Comparison of ENCODE assay signal across 32 mouse cellular contexts in genomic region chr2:68531099-68531498, GRCm38 (mm10). TPM values are rescaled to one million over a fixed set of nuclear protein-coding genes. Genes with fewer than 3 reads are reported as not detected.
DNase-seq lines count a peak whose midpoint lies in the region; ATAC-seq and TF ChIP-seq lines count a peak whose summit lies in the region.
"Had no signal": no experiment of that assay in that cellular context is flagged by ENCODE, and none has a peak within 500 bp of the region (broad histone marks: within the 10 kb centered on the region; RNA-seq: fewer than 3 reads in every experiment).

No protein-coding gene starts in this region.

- no peak overlapping the region for H3K4me2 ChIP-seq in forebrain, postnatal 0 days (ENCODE audit: low read depth)
- H3K4me2 ChIP-seq in forebrain, embryonic 12.5 days: no peak overlapping the region
- no peak overlapping the region for H3K4me2 ChIP-seq in lung, embryonic 14.5 days
- H3K4me2 ChIP-seq in stomach, embryonic 14.5 days (replicated peaks; ENCODE audit: low read depth, low read length): 0 out of 2 replicates have a peak overlapping the region, but pooled peaks have one; percentile 2
- H3K4me2 ChIP-seq: heart, embryonic 13.5 days; limb, embryonic 15.5 days; lung, embryonic 15.5 days had no signal

- peak; percentile 16 for DNase-seq in forebrain, postnatal 0 days
- peak; percentile 54 for DNase-seq in lung, embryonic 14.5 days
- no peak for DNase-seq in lung, postnatal 10 days
- DNase-seq in brain, embryonic 14.5 days (ENCODE audit: low read depth): peak; percentile 61
- no peak for DNase-seq in right cerebral cortex, postnatal 10 days (ENCODE audit: low spot score in 2 of 2)
- no peak for DNase-seq in gastrocnemius, postnatal 4 days (ENCODE audit: low spot score in 2 of 2)
- DNase-seq: adrenal gland, postnatal 25 days; cerebellum, adult 11 months; cerebellum, adult 9-11 months; gastrocnemius, postnatal 25 days; heart, adult 2 months; heart, postnatal 14 days; kidney, adult 8-10 months; kidney, postnatal 36 days; lung, postnatal 4 days; right cerebral cortex, postnatal 14 days; thymus, postnatal 4 days had no signal

- peak; percentile 45 for ATAC-seq in forebrain, postnatal 0 days
- ATAC-seq in forebrain, embryonic 12.5 days (ENCODE audit: low FRiP score): no peak
- no peak for ATAC-seq in lung, embryonic 14.5 days (ENCODE audit: insufficient read depth)
- ATAC-seq in stomach, embryonic 14.5 days (ENCODE audit: insufficient number of reproducible peaks, insufficient read depth, low FRiP score, low read depth): no peak

- no peak for TF ChIP-seq POLR2A in brain, embryonic 14.5 days (IDR thresholded peaks at IDR 0.05; ENCODE audit: borderline replicate concordance, extremely low read depth, insufficient read depth, insufficient read length, poor library complexity, severe bottlenecking)

- TF ChIP-seq CTCF in forebrain, postnatal 0 days (IDR thresholded peaks at IDR 0.05; ENCODE audit: low read depth): no peak
- TF ChIP-seq CTCF in lung, embryonic 14.5 days (IDR thresholded peaks at IDR 0.05; ENCODE audit: low read depth): no peak
- no peak for TF ChIP-seq CTCF in brain, embryonic 14.5 days (IDR thresholded peaks at IDR 0.05; ENCODE audit: borderline replicate concordance, extremely low read depth, insufficient read depth, insufficient read length)

- H3K9ac ChIP-seq in forebrain, postnatal 0 days: no peak overlapping the region
- no peak overlapping the region for H3K9ac ChIP-seq in forebrain, embryonic 12.5 days
- H3K9ac ChIP-seq in lung, embryonic 14.5 days: no peak overlapping the region
- no peak overlapping the region for H3K9ac ChIP-seq in stomach, embryonic 14.5 days (replicated peaks; ENCODE audit: low read depth, low read length)
- H3K9ac ChIP-seq: heart, embryonic 13.5 days; limb, embryonic 15.5 days; liver, embryonic 14.5 days; lung, embryonic 15.5 days had no signal

- WGBS in forebrain, postnatal 0 days: 22% methylated on average over 4 of the region's 4 CpGs
- WGBS in forebrain, embryonic 12.5 days: 69% methylated on average over 4 of the region's 4 CpGs
- 56% methylated on average over 4 of the region's 4 CpGs for WGBS in lung, embryonic 14.5 days
- WGBS in stomach, embryonic 14.5 days: 44% methylated on average over 4 of the region's 4 CpGs

- no peaks in the 10 kb centered on the region for H3K4me1 ChIP-seq in forebrain, postnatal 0 days (ENCODE audit: insufficient read depth)
- peaks cover 8% of the 10 kb centered on the region; the same call in 1 of the 2 replicates for H3K4me1 ChIP-seq in forebrain, embryonic 12.5 days
- no peaks in the 10 kb centered on the region for H3K4me1 ChIP-seq in lung, embryonic 14.5 days (ENCODE audit: insufficient read depth)
- 0 out of 2 replicates have a peak, but pooled peaks cover 8% of the 10 kb centered on the region for H3K4me1 ChIP-seq in stomach, embryonic 14.5 days (ENCODE audit: control insufficient read depth, insufficient read depth, low read length)
- H3K4me1 ChIP-seq: forebrain, embryonic 10.5 days; limb, embryonic 15.5 days; lung, embryonic 15.5 days had no signal

- no peaks in the 10 kb centered on the region for H3K36me3 ChIP-seq in forebrain, postnatal 0 days (ENCODE audit: insufficient read depth)
- H3K36me3 ChIP-seq in forebrain, embryonic 12.5 days (replicated peaks): no peaks in the 10 kb centered on the region
- no peaks in the 10 kb centered on the region for H3K36me3 ChIP-seq in lung, embryonic 14.5 days (ENCODE audit: insufficient read depth)
- no peaks in the 10 kb centered on the region for H3K36me3 ChIP-seq in stomach, embryonic 14.5 days (ENCODE audit: control insufficient read depth, insufficient read depth, low read length)
- H3K36me3 ChIP-seq: forebrain, embryonic 10.5 days; heart, embryonic 13.5 days; limb, embryonic 15.5 days; lung, embryonic 15.5 days had no signal

- no peak overlapping the region for H3K4me3 ChIP-seq in forebrain, postnatal 0 days (ENCODE audit: low read depth, low read length)
- no peak overlapping the region for H3K4me3 ChIP-seq in forebrain, embryonic 12.5 days (replicated peaks)
- H3K4me3 ChIP-seq in lung, embryonic 14.5 days (ENCODE audit: low read depth, low read length): no peak overlapping the region
- no peak overlapping the region for H3K4me3 ChIP-seq in stomach, embryonic 14.5 days (ENCODE audit: low read depth, low read length)
- H3K4me3 ChIP-seq: forebrain, embryonic 10.5 days; heart, adult 2 months; heart, embryonic 13.5 days; limb, embryonic 15.5 days; lung, embryonic 15.5 days had no signal

- H3K9me3 ChIP-seq in forebrain, postnatal 0 days (ENCODE audit: low read length): no peaks in the 10 kb centered on the region
- no peaks in the 10 kb centered on the region for H3K9me3 ChIP-seq in forebrain, embryonic 12.5 days
- H3K9me3 ChIP-seq in lung, embryonic 14.5 days (ENCODE audit: low read depth, low read length): no peaks in the 10 kb centered on the region
- no peaks in the 10 kb centered on the region for H3K9me3 ChIP-seq in stomach, embryonic 14.5 days (ENCODE audit: control insufficient read depth, low read depth, low read length)
- H3K9me3 ChIP-seq: forebrain, embryonic 10.5 days; heart, embryonic 13.5 days; limb, embryonic 15.5 days; lung, embryonic 15.5 days had no signal

- H3K27me3 ChIP-seq in forebrain, postnatal 0 days (ENCODE audit: insufficient read depth, low read length): no peaks in the 10 kb centered on the region
- H3K27me3 ChIP-seq in forebrain, embryonic 12.5 days: no peaks in the 10 kb centered on the region
- H3K27me3 ChIP-seq in lung, embryonic 14.5 days (ENCODE audit: insufficient read depth, low read length): no peaks in the 10 kb centered on the region
- no peaks in the 10 kb centered on the region for H3K27me3 ChIP-seq in stomach, embryonic 14.5 days (ENCODE audit: control insufficient read depth, insufficient read depth, low read length)
- H3K27me3 ChIP-seq: heart, embryonic 13.5 days; limb, embryonic 15.5 days; lung, embryonic 15.5 days had no signal

- no peak overlapping the region for H3K27ac ChIP-seq in forebrain, postnatal 0 days (ENCODE audit: low read depth, low read length)
- H3K27ac ChIP-seq in forebrain, embryonic 12.5 days: no peak overlapping the region
- H3K27ac ChIP-seq in lung, embryonic 14.5 days (ENCODE audit: low read depth): no peak overlapping the region
- peak overlapping the region; percentile 39; the same call in 1 of the 2 replicates for H3K27ac ChIP-seq in stomach, embryonic 14.5 days (ENCODE audit: low read length)
- H3K27ac ChIP-seq: forebrain, embryonic 10.5 days; heart, adult 2 months; heart, embryonic 13.5 days; limb, embryonic 15.5 days; liver, embryonic 14.5 days; lung, embryonic 15.5 days had no signal

RNA-seq across cellular contexts. Expression of gene 4933409G03Rik, which starts 51.1 kb away (rescaled TPM):
- total RNA-seq in forebrain, postnatal 0 days (2014; rRNA removed): not detected in 2 replicates
- polyA plus RNA-seq in forebrain, postnatal 0 days (2015; fragmentation: Nextera tagmentation; extraction: Ambion mirVana): not detected in 2 replicates
- not detected in 2 replicates for polyA plus RNA-seq in forebrain, embryonic 12.5 days (2016; fragmentation: Nextera tagmentation; extraction: Ambion mirVana)
- not detected in 2 replicates for polyA plus RNA-seq in lung, embryonic 14.5 days (2014; fragmentation: Nextera tagmentation; extraction: Ambion mirVana)
- not detected in 2 replicates for polyA plus RNA-seq in brain, embryonic 14.5 days (2012; rRNA removed)
- polyA plus RNA-seq in stomach, embryonic 14.5 days (2014; fragmentation: Nextera tagmentation; extraction: Ambion mirVana): not detected in 2 replicates
- total RNA-seq in gastrocnemius, postnatal 4 days (2021): not detected
- total RNA-seq: adrenal gland, postnatal 25 days; common myeloid progenitor, adult 5-6 weeks; ES-E14; gastrocnemius, postnatal 25 days; heart, adult 2 months; heart, postnatal 14 days; layer of hippocampus, adult 8-10 months; left cerebral cortex, postnatal 25 days; megakaryocyte-erythroid progenitor cell, adult 5-6 weeks had no signal
- polyA plus RNA-seq: forebrain, embryonic 10.5 days; heart, adult 2 months; heart, embryonic 13.5 days; hindbrain, embryonic 11.5 days; intestine, embryonic 14.5 days; limb, embryonic 15.5 days; liver, embryonic 14.5 days; lung, embryonic 15.5 days; neural tube, embryonic 14.5 days had no signal

RNA-seq across cellular contexts. Expression of gene Stk39, which starts 59.0 kb away (rescaled TPM):
- total RNA-seq in forebrain, postnatal 0 days (2014; rRNA removed): 25.5 and 27.9 TPM in 2 replicates
- 15.9 and 23.0 TPM in 2 replicates for polyA plus RNA-seq in forebrain, postnatal 0 days (2015; fragmentation: Nextera tagmentation; extraction: Ambion mirVana)
- polyA plus RNA-seq in forebrain, embryonic 12.5 days (2016; fragmentation: Nextera tagmentation; extraction: Ambion mirVana): 43.6 and 45.8 TPM in 2 replicates
- polyA plus RNA-seq in lung, embryonic 14.5 days (2014; fragmentation: Nextera tagmentation; extraction: Ambion mirVana): 27.6 and 28.0 TPM in 2 replicates
- polyA plus RNA-seq in brain, embryonic 14.5 days (2012; rRNA removed): 19.5 and 27.7 TPM in 2 replicates
- 20.1 and 27.5 TPM in 2 replicates for polyA plus RNA-seq in stomach, embryonic 14.5 days (2014; fragmentation: Nextera tagmentation; extraction: Ambion mirVana)
- 10 to 100 TPM; 24.1 to 24.3 TPM for total RNA-seq in gastrocnemius, postnatal 4 days (2021)

Comparison
In these comparisons a context has a peak if more than half of its experiments do, and no peak if none do; other contexts are left out.
1. DNase-seq: peak in forebrain, postnatal 0 days (single experiment), lung, embryonic 14.5 days (single experiment) and brain, embryonic 14.5 days (single experiment); none in lung, postnatal 10 days (single experiment), right cerebral cortex, postnatal 10 days (0 of 2) and gastrocnemius, postnatal 4 days (0 of 2).